18 mouse cellular contexts compared by ENCODE assay signal in genomic region chr19:18967307-18967706, GRCm38 (mm10).
DNase-seq lines count a peak whose midpoint lies in the region; ATAC-seq lines count a peak whose summit lies in the region.
"Had no signal": no experiment of that assay in that cellular context is flagged by ENCODE, and none has a peak within 500 bp of the region (broad histone marks: within the 10 kb centered on the region; RNA-seq: fewer than 3 reads in every experiment).

No protein-coding gene starts in this region.

- no peak overlapping the region for H3K4me3 ChIP-seq in heart, embryonic 11.5 days (ENCODE audit: low read depth, low read length)
- H3K4me3 ChIP-seq in heart, embryonic 15.5 days = no peak overlapping the region
- H3K4me3 ChIP-seq: embryonic facial prominence, embryonic 12.5 days; forebrain, embryonic 15.5 days; hindbrain, embryonic 12.5 days had no signal

- H3K27ac ChIP-seq in heart, embryonic 11.5 days (ENCODE audit: low read depth, low read length) = no peak overlapping the region
- peak overlapping the region; percentile 45; the same call in 1 of the 2 replicates for H3K27ac ChIP-seq in heart, embryonic 15.5 days
- H3K27ac ChIP-seq: embryonic facial prominence, embryonic 12.5 days; forebrain, embryonic 15.5 days; hindbrain, embryonic 12.5 days had no signal

- no peak for ATAC-seq in heart, embryonic 11.5 days (replicated peaks; ENCODE audit: insufficient number of reproducible peaks, low FRiP score, low TSS enrichment)
- no peak for ATAC-seq in heart, embryonic 15.5 days (replicated peaks; ENCODE audit: insufficient number of reproducible peaks, insufficient read depth, low FRiP score, low read depth)
- ATAC-seq: forebrain, embryonic 15.5 days; hindbrain, embryonic 16.5 days; inflammation-experienced regulatory T-cells, adult 6 months; intestine, postnatal 0 days had no signal

- H3K4me1 ChIP-seq in heart, embryonic 11.5 days (ENCODE audit: control insufficient read depth, insufficient read depth, low read length) = no peaks in the 10 kb centered on the region
- H3K4me1 ChIP-seq in heart, embryonic 15.5 days (replicated peaks) = 0 out of 2 replicates have a peak, but pooled peaks cover 6% of the 10 kb centered on the region
- H3K4me1 ChIP-seq: embryonic facial prominence, embryonic 12.5 days; forebrain, embryonic 15.5 days; hindbrain, embryonic 12.5 days had no signal

- no peaks in the 10 kb centered on the region for H3K9me3 ChIP-seq in heart, embryonic 11.5 days (replicated peaks; ENCODE audit: control insufficient read depth, low read length)
- H3K9me3 ChIP-seq in heart, embryonic 15.5 days (replicated peaks) = no peaks in the 10 kb centered on the region
- H3K9me3 ChIP-seq: embryonic facial prominence, embryonic 12.5 days; forebrain, embryonic 15.5 days; hindbrain, embryonic 12.5 days had no signal

- H3K4me2 ChIP-seq in heart, embryonic 11.5 days = no peak overlapping the region
- H3K4me2 ChIP-seq in heart, embryonic 15.5 days = peak overlapping the region; percentile 36
- H3K4me2 ChIP-seq: embryonic facial prominence, embryonic 12.5 days; forebrain, embryonic 15.5 days; hindbrain, embryonic 12.5 days had no signal

- DNase-seq in heart, adult 18-20 months = peak; percentile 2 to 3
- DNase-seq in heart, postnatal 14 days = no peak
- DNase-seq in heart, postnatal 4 days = peak; percentile 5
- DNase-seq in heart, postnatal 25 days (ENCODE audit: low spot score) = no peak
- DNase-seq in kidney, adult 9 months = no peak
- DNase-seq: adrenal gland, postnatal 10 days; cerebellum, adult 11-12 months; cerebellum, adult 9-10 months; gastrocnemius, postnatal 14 days; kidney, adult 8-10 months had no signal

- H3K27me3 ChIP-seq in heart, embryonic 11.5 days (ENCODE audit: control insufficient read depth, insufficient read depth, low read length) = no peaks in the 10 kb centered on the region
- no peaks in the 10 kb centered on the region for H3K27me3 ChIP-seq in heart, embryonic 15.5 days
- H3K27me3 ChIP-seq: embryonic facial prominence, embryonic 12.5 days; forebrain, embryonic 15.5 days; hindbrain, embryonic 12.5 days had no signal

- 40% methylated on average over 4 of the region's 4 CpGs for WGBS in heart, embryonic 11.5 days (ENCODE audit: insufficient replicate concordance)
- 37% methylated on average over 4 of the region's 4 CpGs for WGBS in heart, embryonic 15.5 days

- H3K9ac ChIP-seq in heart, embryonic 11.5 days (ENCODE audit: low read depth, low read length) = no peak overlapping the region
- H3K9ac ChIP-seq in heart, embryonic 15.5 days = no peak overlapping the region
- H3K9ac ChIP-seq: embryonic facial prominence, embryonic 12.5 days; forebrain, embryonic 15.5 days; hindbrain, embryonic 12.5 days had no signal

- intact Hi-C loops in heart, postnatal 14 days (cut with DNase I) = no loop called here
- intact Hi-C loops in heart, postnatal 25 days (cut with DNase I) = no loop called here

- H3K36me3 ChIP-seq in heart, embryonic 11.5 days (ENCODE audit: control insufficient read depth, insufficient read depth, low read length) = no peaks in the 10 kb centered on the region
- no peaks in the 10 kb centered on the region for H3K36me3 ChIP-seq in heart, embryonic 15.5 days
- H3K36me3 ChIP-seq: embryonic facial prominence, embryonic 12.5 days; forebrain, embryonic 15.5 days; hindbrain, embryonic 12.5 days had no signal

Comparison
In these comparisons a context has a peak if more than half of its experiments do, and no peak if none do; other contexts are left out.
1. DNase-seq: peak in heart, adult 18-20 months (2 of 2) and heart, postnatal 4 days (single experiment); none in heart, postnatal 14 days (0 of 2), heart, postnatal 25 days (single experiment) and kidney, adult 9 months (single experiment).